Mouse (Mus musculus) intestine, embryonic 14.5 days (tissue): ENCODE data around the gene Osbpl3. TPM values are rescaled to one million over a fixed set of nuclear protein-coding genes. Genes with fewer than 3 reads are reported as not detected.

Experiments
- ATAC-seq: fragments of 200-750 bp; cut with Nextera tagmentation; replicated peaks from 2 replicates; pipeline ENCODE4 v1.8.0; 2017; ENCODE audit warnings: low read depth, moderate number of reproducible peaks, moderate TSS enrichment, moderate library complexity; ENCODE audit not compliant: low FRiP score, low TSS enrichment
- DNase-seq: peaks from one replicate; pipeline ENCODE4 v3.0.0-alpha.2; 2018; ENCODE audit warnings: low spot score
- H3K27ac ChIP-seq: fragments of 300-500 bp; sonication (generic); 2 replicates; pipeline ENCODE4 v1.5.1; 2014; ENCODE audit warnings: low read depth, mild to moderate bottlenecking, control low read depth
- H3K27me3 ChIP-seq: fragments of 300-500 bp; sonication (generic); replicated peaks from 2 replicates; pipeline ENCODE4 v1.6.1; 2014; ENCODE audit warnings: low read length, control low read depth; ENCODE audit not compliant: control insufficient read depth, insufficient read depth
- H3K36me3 ChIP-seq: fragments of 300-500 bp; sonication (generic); 2 replicates; pipeline ENCODE4 v1.6.1; 2014; ENCODE audit warnings: low read length, control low read depth; ENCODE audit not compliant: control insufficient read depth, insufficient read depth
- H3K4me1 ChIP-seq: fragments of 300-500 bp; sonication (generic); replicated peaks from 2 replicates; pipeline ENCODE4 v1.6.1; 2014; ENCODE audit warnings: low read length, control low read depth, mixed read lengths; ENCODE audit not compliant: control insufficient read depth, insufficient read depth
- H3K4me2 ChIP-seq: fragments of 300-500 bp; sonication (generic); 2 replicates; pipeline ENCODE4 v1.6.1; 2014; ENCODE audit warnings: low read length
- H3K4me3 ChIP-seq: fragments of 300-500 bp; sonication (generic); 2 replicates; pipeline ENCODE4 v1.5.1; 2014; ENCODE audit warnings: low read depth, low read length, control low read depth, mixed read lengths
- H3K9ac ChIP-seq: fragments of 300-500 bp; sonication (generic); 2 replicates; pipeline ENCODE4 v1.6.1; 2014; ENCODE audit warnings: mild to moderate bottlenecking, low read length
- H3K9me3 ChIP-seq: fragments of 300-500 bp; sonication (generic); 2 replicates; pipeline ENCODE4 v1.6.1; 2016; ENCODE audit warnings: low read length, control low read depth; ENCODE audit not compliant: control insufficient read depth
- WGBS: fragments of 180-500 bp; shearing (Covaris S2); extraction: QIAGEN DNeasy Blood & Tissue Kit; methylation state at CpG from one replicate; pipeline ENCODE4 v1.1.7; 2014; 5-methylcytosine and 5-hydroxymethylcytosine counted together
- polyA plus RNA-seq: library from polyadenylated mRNA; unstranded; fragments of >200 nt; fragmentation: Nextera tagmentation; extraction: Ambion mirVana; gene quantifications from 2 replicates; pipeline ENCODE4 v1.2.1, GENCODE M21; 2014

Osbpl3 gene
- polyA plus RNA-seq, 1 experiment from 2014 or later = 10.1 TPM

- Histone ChIP-seq H3K4me3 (no peak overlapping the region), H3K9me3 (no peaks in the 10 kb centered on the region), H3K4me1 (no peaks in the 10 kb centered on the region), H3K9ac (no peak overlapping the region), H3K36me3 (no peaks in the 10 kb centered on the region), H3K27me3 (no peaks in the 10 kb centered on the region), H3K27ac (no peak overlapping the region), H3K4me2 (no peak overlapping the region)
- no peak for ATAC-seq
- WGBS = 88% methylated on average over 4 of the region's 4 CpGs
- no peak for DNase-seq
Measured at GRCm38 (mm10) chr6:50306625-50307024, 149.4 kb downstream of the Osbpl3 start.

GRCm38 (mm10) chr6:50304949-50305491, 151.0 kb downstream of the Osbpl3 start:
- Histone ChIP-seq H3K4me1 (no peaks in the 10 kb centered on the region), H3K36me3 (no peaks in the 10 kb centered on the region), H3K9me3 (no peaks in the 10 kb centered on the region), H3K4me2 (no peak overlapping the region), H3K27me3 (no peaks in the 10 kb centered on the region), H3K27ac (no peak overlapping the region), H3K4me3 (no peak overlapping the region), H3K9ac (no peak overlapping the region)
- DNase-seq (peak; percentile 89), ATAC-seq (0 out of 2 replicates have a peak, but pooled peaks have one; percentile 26)
- 65% methylated on average over 4 of the region's 4 CpGs for WGBS

- no peaks in the 10 kb centered on the region for H3K9me3 ChIP-seq
- no peaks in the 10 kb centered on the region for H3K27me3 ChIP-seq
- H3K4me3 ChIP-seq = no peak overlapping the region
- no peak overlapping the region for H3K4me2 ChIP-seq
- no peaks in the 10 kb centered on the region for H3K4me1 ChIP-seq
- H3K9ac ChIP-seq = no peak overlapping the region
- no peak overlapping the region for H3K27ac ChIP-seq
- DNase-seq (no peak), ATAC-seq (no peak)
- WGBS = 90% methylated on average over 7 of the region's 7 CpGs
- H3K36me3 ChIP-seq = no peaks in the 10 kb centered on the region
Measured at GRCm38 (mm10) chr6:50301121-50301520, 154.9 kb downstream of the Osbpl3 start.

- WGBS = 80% methylated on average over 6 of the region's 6 CpGs
- no peak for DNase-seq
- no peaks in the 10 kb centered on the region for H3K9me3 ChIP-seq
- H3K4me2 ChIP-seq = no peak overlapping the region
- H3K9ac ChIP-seq = no peak overlapping the region
- H3K27ac ChIP-seq = no peak overlapping the region
- H3K27me3 ChIP-seq = no peaks in the 10 kb centered on the region
- no peak overlapping the region for H3K4me3 ChIP-seq
- no peak for ATAC-seq
- H3K4me1 ChIP-seq = no peaks in the 10 kb centered on the region
- no peaks in the 10 kb centered on the region for H3K36me3 ChIP-seq
Measured at GRCm38 (mm10) chr6:50300622-50301021, 155.4 kb downstream of the Osbpl3 start.

- Histone ChIP-seq H3K4me1 (no peaks in the 10 kb centered on the region), H3K4me3 (no peak overlapping the region), H3K27me3 (no peaks in the 10 kb centered on the region), H3K9me3 (no peaks in the 10 kb centered on the region), H3K36me3 (no peaks in the 10 kb centered on the region), H3K27ac (no peak overlapping the region), H3K9ac (no peak overlapping the region), H3K4me2 (no peak overlapping the region)
- DNase-seq = no peak
- WGBS = 85% methylated on average over 7 of the region's 7 CpGs
- ATAC-seq = no peak
Measured at GRCm38 (mm10) chr6:50299071-50299470, 156.9 kb downstream of the Osbpl3 start.

- WGBS = 96% methylated on average over 9 of the region's 9 CpGs
- DNase-seq = no peak
- no peak overlapping the region for H3K4me2 ChIP-seq
- no peak for ATAC-seq
- no peaks in the 10 kb centered on the region for H3K4me1 ChIP-seq
- no peak overlapping the region for H3K27ac ChIP-seq
- H3K9me3 ChIP-seq = no peaks in the 10 kb centered on the region
- H3K9ac ChIP-seq = no peak overlapping the region
- no peaks in the 10 kb centered on the region for H3K27me3 ChIP-seq
- no peak overlapping the region for H3K4me3 ChIP-seq
- H3K36me3 ChIP-seq = no peaks in the 10 kb centered on the region
Measured at GRCm38 (mm10) chr6:50297671-50298070, 158.3 kb downstream of the Osbpl3 start.

- Histone ChIP-seq H3K27ac (no peak overlapping the region), H3K27me3 (no peaks in the 10 kb centered on the region), H3K36me3 (no peaks in the 10 kb centered on the region), H3K4me2 (no peak overlapping the region), H3K4me3 (no peak overlapping the region), H3K9ac (no peak overlapping the region), H3K4me1 (no peaks in the 10 kb centered on the region), H3K9me3 (no peaks in the 10 kb centered on the region)
- 88% methylated on average over 10 of the region's 10 CpGs for WGBS
- DNase-seq = no peak
- ATAC-seq = no peak
Measured at GRCm38 (mm10) chr6:50295136-50295535, 160.9 kb downstream of the Osbpl3 start.

- no peak overlapping the region for H3K27ac ChIP-seq
- 42% methylated on average over 1 of the region's 1 CpGs for WGBS
- H3K27me3 ChIP-seq = no peaks in the 10 kb centered on the region
- H3K4me3 ChIP-seq = no peak overlapping the region
- no peaks in the 10 kb centered on the region for H3K9me3 ChIP-seq
- no peak overlapping the region for H3K4me2 ChIP-seq
- no peak for ATAC-seq
- no peaks in the 10 kb centered on the region for H3K4me1 ChIP-seq
- H3K36me3 ChIP-seq = no peaks in the 10 kb centered on the region
- H3K9ac ChIP-seq = no peak overlapping the region
- DNase-seq = peak; percentile 79
Measured at GRCm38 (mm10) chr6:50294128-50294527, 161.9 kb downstream of the Osbpl3 start.

GRCm38 (mm10) chr6:50291650-50292049, 164.4 kb downstream of the Osbpl3 start:
- DNase-seq (no peak), ATAC-seq (no peak)
- H3K4me3 ChIP-seq = no peak overlapping the region
- no peaks in the 10 kb centered on the region for H3K9me3 ChIP-seq
- H3K4me2 ChIP-seq = no peak overlapping the region
- no peak overlapping the region for H3K27ac ChIP-seq
- no peak overlapping the region for H3K9ac ChIP-seq
- H3K27me3 ChIP-seq = no peaks in the 10 kb centered on the region
- no peaks in the 10 kb centered on the region for H3K36me3 ChIP-seq
- no peaks in the 10 kb centered on the region for H3K4me1 ChIP-seq
- 83% methylated on average over 4 of the region's 4 CpGs for WGBS
